Mouse (Mus musculus) liver, embryonic 12.5 days (tissue): ENCODE results near the gene Serpinb1a. TPM values are rescaled to one million over a fixed set of nuclear protein-coding genes. Genes with fewer than 3 reads are reported as not detected.

Experiments used
- ATAC-seq: fragments of 200-750 bp; cut with Nextera tagmentation; 2 replicates; pipeline ENCODE4 v1.8.0; 2017; ENCODE audit warnings: moderate number of reproducible peaks, mild to moderate bottlenecking, moderate library complexity
- H3K27ac ChIP-seq: fragments of 300-500 bp; sonication (generic); 2 replicates; pipeline ENCODE4 v1.5.1; 2016; ENCODE audit warnings: mild to moderate bottlenecking
- H3K27me3 ChIP-seq: fragments of 300-500 bp; sonication (generic); replicated peaks from 2 replicates; pipeline ENCODE4 v1.6.1; 2016; ENCODE audit warnings: mild to moderate bottlenecking, moderate library complexity
- H3K36me3 ChIP-seq: fragments of 300-500 bp; sonication (generic); 2 replicates; pipeline ENCODE4 v1.6.1; 2016; ENCODE audit warnings: mild to moderate bottlenecking, moderate library complexity
- H3K4me1 ChIP-seq: fragments of 300-500 bp; sonication (generic); 2 replicates; pipeline ENCODE4 v1.6.1; 2016
- H3K4me2 ChIP-seq: fragments of 300-500 bp; sonication (generic); 2 replicates; pipeline ENCODE4 v1.6.1; 2016; ENCODE audit warnings: mild to moderate bottlenecking, moderate library complexity
- H3K4me3 ChIP-seq: fragments of 300-500 bp; sonication (generic); 2 replicates; pipeline ENCODE4 v1.5.1; 2016; ENCODE audit warnings: mild to moderate bottlenecking, moderate library complexity
- H3K9ac ChIP-seq: fragments of 300-500 bp; sonication (generic); 2 replicates; pipeline ENCODE4 v1.6.1; 2016; ENCODE audit warnings: mild to moderate bottlenecking, moderate library complexity
- H3K9me3 ChIP-seq: fragments of 300-500 bp; sonication (generic); replicated peaks from 2 replicates; pipeline ENCODE4 v1.6.1; 2016; ENCODE audit warnings: mild to moderate bottlenecking, moderate library complexity
- WGBS: fragments of 180-500 bp; shearing (Covaris S2); methylation state at CpG from one replicate; pipeline ENCODE4 v1.1.7; 2016; ENCODE audit not compliant: insufficient replicate concordance; 5-methylcytosine and 5-hydroxymethylcytosine counted together
- polyA plus RNA-seq: library from polyadenylated mRNA; unstranded; fragments of >200 nt; fragmentation: Nextera tagmentation; extraction: Ambion mirVana; gene quantifications from 2 replicates; pipeline ENCODE4 v1.2.1, GENCODE M21; 2016

Gene Serpinb1a
- polyA plus RNA-seq, 1 experiment from 2014 or later, result 11.7 TPM

GRCm38 (mm10) chr13:32863456-32863855 lies 12.5 kb upstream of the Serpinb1a start:
- H3K27ac ChIP-seq, result no peak overlapping the region
- H3K9ac ChIP-seq, result no peak overlapping the region
- ATAC-seq, result no peak
- H3K4me3 ChIP-seq, result no peak overlapping the region
- H3K36me3 ChIP-seq, result no peaks in the 10 kb centered on the region
- no peaks in the 10 kb centered on the region for H3K9me3 ChIP-seq
- no peaks in the 10 kb centered on the region for H3K4me1 ChIP-seq
- H3K4me2 ChIP-seq, result no peak overlapping the region
- H3K27me3 ChIP-seq, result no peaks in the 10 kb centered on the region

GRCm38 (mm10) chr13:32860821-32861220 lies 9.8 kb upstream of the Serpinb1a start:
- ATAC-seq, result no peak
- Histone ChIP-seq H3K9me3 (no peaks in the 10 kb centered on the region), H3K27ac (no peak overlapping the region), H3K4me3 (no peak overlapping the region), H3K36me3 (no peaks in the 10 kb centered on the region), H3K4me1 (no peaks in the 10 kb centered on the region), H3K4me2 (no peak overlapping the region), H3K27me3 (no peaks in the 10 kb centered on the region), H3K9ac (no peak overlapping the region)
- WGBS, result 55% methylated on average over 3 of the region's 3 CpGs

GRCm38 (mm10) chr13:32853073-32853472 lies 2.1 kb upstream of the Serpinb1a start:
- Histone ChIP-seq H3K27me3 (no peaks in the 10 kb centered on the region), H3K36me3 (no peaks in the 10 kb centered on the region), H3K9me3 (no peaks in the 10 kb centered on the region), H3K4me2 (no peak overlapping the region), H3K27ac (no peak overlapping the region), H3K4me1 (0 out of 2 replicates have a peak, but pooled peaks cover 4% of the 10 kb centered on the region), H3K9ac (no peak overlapping the region), H3K4me3 (no peak overlapping the region)
- ATAC-seq, result no peak
- 43% methylated on average over 2 of the region's 2 CpGs for WGBS

GRCm38 (mm10) chr13:32852539-32852938 lies 1.6 kb upstream of the Serpinb1a start:
- whole genome bisulfite sequencing, result 79% methylated on average over 4 of the region's 4 CpGs
- ATAC-seq, result no peak
- H3K27ac ChIP-seq, result no peak overlapping the region
- H3K4me2 ChIP-seq, result no peak overlapping the region
- 0 out of 2 replicates have a peak, but pooled peaks cover 4% of the 10 kb centered on the region for H3K4me1 ChIP-seq
- H3K4me3 ChIP-seq, result no peak overlapping the region
- no peaks in the 10 kb centered on the region for H3K9me3 ChIP-seq
- H3K36me3 ChIP-seq, result no peaks in the 10 kb centered on the region
- no peak overlapping the region for H3K9ac ChIP-seq
- no peaks in the 10 kb centered on the region for H3K27me3 ChIP-seq

DNA sequence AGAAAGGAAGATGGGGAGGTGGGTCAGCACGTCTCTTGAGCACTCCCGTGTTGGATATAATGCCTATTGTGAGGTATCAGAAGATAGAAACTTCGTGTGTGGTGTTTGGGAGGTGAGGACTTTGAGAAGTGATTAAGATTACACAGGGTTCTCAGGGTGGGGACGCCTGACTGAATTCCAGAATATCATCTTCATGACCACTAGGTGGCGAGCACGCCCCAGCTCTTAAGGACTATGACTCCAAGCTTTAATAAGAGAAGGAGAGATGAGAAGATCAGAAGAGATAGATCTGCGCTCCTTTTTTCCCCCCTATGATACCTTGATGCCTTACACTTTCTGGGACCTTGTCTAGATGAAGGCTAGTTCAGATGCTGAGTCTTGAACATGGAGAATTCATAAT lies 982 bp upstream of the Serpinb1a start:
- Histone ChIP-seq H3K4me3 (no peak overlapping the region), H3K36me3 (no peaks in the 10 kb centered on the region), H3K27me3 (no peaks in the 10 kb centered on the region), H3K9ac (no peak overlapping the region), H3K4me1 (0 out of 2 replicates have a peak, but pooled peaks cover 4% of the 10 kb centered on the region), H3K27ac (no peak overlapping the region), H3K9me3 (no peaks in the 10 kb centered on the region), H3K4me2 (no peak overlapping the region)
- WGBS, result 9% methylated on average over 7 of the region's 7 CpGs
- ATAC-seq, result peak; percentile 52; the same call in 1 of the 2 replicates

DNA sequence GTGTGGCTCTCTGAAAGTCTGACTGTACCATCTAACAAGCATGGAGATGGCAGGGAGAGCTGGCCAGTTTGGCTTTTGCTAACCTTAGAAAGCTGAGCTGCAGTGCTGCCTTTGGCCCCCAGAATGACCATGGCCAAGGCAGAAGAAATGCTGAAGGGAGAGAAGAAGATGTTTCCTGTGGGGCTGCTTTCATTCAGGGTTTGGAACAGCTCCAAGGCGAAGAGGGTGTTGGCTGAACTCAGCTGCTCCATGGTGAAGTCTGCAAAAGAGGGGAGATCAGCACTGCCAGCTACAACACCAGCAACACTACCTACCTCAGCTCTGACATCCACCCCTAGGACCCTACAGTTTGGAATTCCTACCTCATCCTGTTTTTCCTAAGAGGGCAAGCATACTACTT lies 829 bp downstream of the Serpinb1a start:
- H3K4me3 ChIP-seq, result no peak overlapping the region
- WGBS, result 48% methylated on average over 1 of the region's 1 CpGs
- H3K36me3 ChIP-seq, result no peaks in the 10 kb centered on the region
- no peak overlapping the region for H3K9ac ChIP-seq
- 0 out of 2 replicates have a peak, but pooled peaks cover 4% of the 10 kb centered on the region for H3K4me1 ChIP-seq
- no peak for ATAC-seq
- H3K27me3 ChIP-seq, result no peaks in the 10 kb centered on the region
- H3K9me3 ChIP-seq, result no peaks in the 10 kb centered on the region
- H3K27ac ChIP-seq, result no peak overlapping the region
- no peak overlapping the region for H3K4me2 ChIP-seq

DNA sequence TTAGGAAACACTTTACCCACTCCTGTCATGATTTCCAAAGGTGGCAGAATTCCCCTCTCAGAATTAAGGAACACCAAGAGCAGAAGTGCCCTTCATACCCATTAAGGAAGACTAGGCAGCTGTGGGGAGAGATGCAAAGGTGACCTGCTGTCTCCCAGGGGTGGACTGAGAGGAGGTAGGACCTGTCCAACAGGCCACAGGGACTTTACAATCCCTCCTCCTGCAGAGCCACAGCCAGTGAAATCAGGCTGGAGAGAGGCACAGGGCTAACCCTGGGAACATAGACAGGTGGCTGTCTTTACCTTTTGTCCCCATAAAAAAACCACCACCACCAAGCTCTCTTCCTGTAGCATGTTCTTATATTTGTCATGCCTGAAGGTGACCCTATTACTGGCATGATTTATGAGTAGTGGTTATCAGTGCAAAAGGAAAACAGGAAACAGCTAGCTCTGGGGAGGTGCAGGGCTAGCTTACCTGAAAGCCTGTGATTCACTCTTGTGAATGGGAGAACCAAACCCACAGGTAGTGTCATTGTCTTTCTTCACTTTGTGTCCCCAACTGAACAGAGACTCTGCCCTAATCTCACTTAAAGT lies 1.4 kb downstream of the Serpinb1a start:
- Histone ChIP-seq H3K4me2 (no peak overlapping the region), H3K27me3 (no peaks in the 10 kb centered on the region), H3K4me3 (no peak overlapping the region), H3K36me3 (no peaks in the 10 kb centered on the region), H3K27ac (no peak overlapping the region), H3K9ac (no peak overlapping the region), H3K4me1 (0 out of 2 replicates have a peak, but pooled peaks cover 4% of the 10 kb centered on the region), H3K9me3 (no peaks in the 10 kb centered on the region)
- ATAC-seq, result no peak

GRCm38 (mm10) chr13:32849092-32849491 lies 1.9 kb downstream of the Serpinb1a start:
- no peak for ATAC-seq
- H3K4me2 ChIP-seq, result no peak overlapping the region
- no peak overlapping the region for H3K27ac ChIP-seq
- H3K4me3 ChIP-seq, result no peak overlapping the region
- no peaks in the 10 kb centered on the region for H3K9me3 ChIP-seq
- 27% methylated on average over 4 of the region's 4 CpGs for WGBS
- no peaks in the 10 kb centered on the region for H3K27me3 ChIP-seq
- H3K36me3 ChIP-seq, result no peaks in the 10 kb centered on the region
- H3K9ac ChIP-seq, result no peak overlapping the region
- 0 out of 2 replicates have a peak, but pooled peaks cover 4% of the 10 kb centered on the region for H3K4me1 ChIP-seq

- H3K27me3 ChIP-seq, result no peaks in the 10 kb centered on the region
- ATAC-seq, result no peak
- H3K4me2 ChIP-seq, result no peak overlapping the region
- no peak overlapping the region for H3K9ac ChIP-seq
- no peaks in the 10 kb centered on the region for H3K36me3 ChIP-seq
- H3K4me1 ChIP-seq, result 0 out of 2 replicates have a peak, but pooled peaks cover 4% of the 10 kb centered on the region
- no peaks in the 10 kb centered on the region for H3K9me3 ChIP-seq
- no peak overlapping the region for H3K27ac ChIP-seq
- H3K4me3 ChIP-seq, result no peak overlapping the region
Measured at GRCm38 (mm10) chr13:32846221-32846620, 4.8 kb downstream of the Serpinb1a start.

GRCm38 (mm10) chr13:32841349-32841748 lies 9.6 kb downstream of the Serpinb1a start:
- no peak overlapping the region for H3K4me3 ChIP-seq
- H3K4me1 ChIP-seq, result no peaks in the 10 kb centered on the region
- no peaks in the 10 kb centered on the region for H3K9me3 ChIP-seq
- H3K27ac ChIP-seq, result no peak overlapping the region
- no peak overlapping the region for H3K4me2 ChIP-seq
- ATAC-seq, result no peak
- no peak overlapping the region for H3K9ac ChIP-seq
- no peaks in the 10 kb centered on the region for H3K27me3 ChIP-seq
- WGBS, result 71% methylated on average over 3 of the region's 3 CpGs
- H3K36me3 ChIP-seq, result no peaks in the 10 kb centered on the region

GRCm38 (mm10) chr13:32839314-32839713 lies 11.7 kb downstream of the Serpinb1a start:
- Histone ChIP-seq H3K4me3 (no peak overlapping the region), H3K4me1 (no peaks in the 10 kb centered on the region), H3K9ac (no peak overlapping the region), H3K36me3 (no peaks in the 10 kb centered on the region), H3K27ac (no peak overlapping the region), H3K4me2 (no peak overlapping the region), H3K9me3 (no peaks in the 10 kb centered on the region), H3K27me3 (no peaks in the 10 kb centered on the region)
- WGBS, result 20% methylated on average over 1 of the region's 1 CpGs
- ATAC-seq, result no peak

GRCm38 (mm10) chr13:32834513-32834912 lies 16.5 kb downstream of the Serpinb1a start:
- H3K9me3 ChIP-seq, result no peaks in the 10 kb centered on the region
- WGBS, result 72% methylated on average over 5 of the region's 5 CpGs

DNA sequence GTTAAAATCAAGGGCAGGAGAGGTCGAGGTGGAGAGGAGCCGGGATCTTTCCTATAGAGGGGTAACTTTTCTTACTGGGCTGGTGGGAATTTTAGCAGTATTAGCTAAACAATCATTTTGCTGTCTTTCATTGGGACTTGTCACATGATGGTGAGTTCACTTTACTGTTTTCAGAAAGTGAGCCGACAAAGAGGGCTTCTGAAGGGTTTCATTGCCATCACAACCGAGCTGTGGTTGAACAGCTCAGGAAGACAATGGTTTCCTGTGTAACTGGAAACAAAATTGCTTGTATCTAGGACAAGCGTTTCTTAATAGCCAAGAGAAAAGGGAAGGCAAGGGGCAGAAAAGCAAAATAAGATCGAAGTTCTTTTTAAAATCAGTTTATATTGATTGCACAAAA lies 17.7 kb downstream of the Serpinb1a start:
- no peak for ATAC-seq
- Histone ChIP-seq H3K9ac (no peak overlapping the region), H3K27me3 (no peaks in the 10 kb centered on the region), H3K4me3 (no peak overlapping the region), H3K4me1 (peaks cover 6% of the 10 kb centered on the region; the same call in 1 of the 2 replicates), H3K4me2 (no peak overlapping the region), H3K27ac (no peak overlapping the region), H3K36me3 (no peaks in the 10 kb centered on the region), H3K9me3 (no peaks in the 10 kb centered on the region)
- WGBS, result 26% methylated on average over 6 of the region's 6 CpGs

More at GRCm38 (mm10) chr13:32834513-32834912, 16.5 kb downstream of the Serpinb1a start:
- no peaks in the 10 kb centered on the region for H3K36me3 ChIP-seq
- H3K9ac ChIP-seq, result no peak overlapping the region
- no peak for ATAC-seq
- H3K4me1 ChIP-seq, result no peaks in the 10 kb centered on the region
- H3K4me3 ChIP-seq, result no peak overlapping the region
- no peaks in the 10 kb centered on the region for H3K27me3 ChIP-seq
- H3K4me2 ChIP-seq, result no peak overlapping the region
- H3K27ac ChIP-seq, result no peak overlapping the region
